Mouse (Mus musculus) Muller cell, postnatal 12 days (primary cell): ENCODE measurements around the gene Nr2c1.

Source experiments
- DNase-seq: peaks from one replicate; pipeline ENCODE4 v3.0.0-alpha.2; 2015; ENCODE audit errors: inconsistent ontology term

Nr2c1 gene

GRCm38 (mm10) chr10:94147756-94148531, at the start of gene Nr2c1:
Gene Nr2c1 (plus strand): TSS chr10:94148023.
- peak; percentile 92 for DNase-seq

- no peak for DNase-seq
These were observed 49.7 kb upstream of the Nr2c1 start for GRCm38 (mm10) chr10:94098100-94098499.

GRCm38 (mm10) chr10:94105498-94105897, 42.3 kb upstream of the Nr2c1 start:
- DNase-seq: no peak

GRCm38 (mm10) chr10:94107168-94107567, 40.7 kb upstream of the Nr2c1 start:
- DNase-seq: no peak

GRCm38 (mm10) chr10:94107607-94108006, 40.2 kb upstream of the Nr2c1 start:
- DNase-seq: no peak

GRCm38 (mm10) chr10:94108791-94109190, 39.0 kb upstream of the Nr2c1 start:
- no peak for DNase-seq

GRCm38 (mm10) chr10:94110834-94111754, 36.7 kb upstream of the Nr2c1 start:
- no peak for DNase-seq

GRCm38 (mm10) chr10:94112207-94112606, 35.6 kb upstream of the Nr2c1 start:
- no peak for DNase-seq

GRCm38 (mm10) chr10:94115893-94116599, 31.8 kb upstream of the Nr2c1 start:
- peak; percentile 68 for DNase-seq

GRCm38 (mm10) chr10:94116781-94117340, 31.0 kb upstream of the Nr2c1 start:
- peak; percentile 88 for DNase-seq

- DNase-seq: no peak
These were observed 29.9 kb upstream of the Nr2c1 start for GRCm38 (mm10) chr10:94117916-94118315.

GRCm38 (mm10) chr10:94118993-94119392, 28.8 kb upstream of the Nr2c1 start:
- DNase-seq: no peak

- no peak for DNase-seq
These were observed 27.1 kb upstream of the Nr2c1 start for GRCm38 (mm10) chr10:94120676-94121075.

- no peak for DNase-seq
These were observed 25.2 kb upstream of the Nr2c1 start for GRCm38 (mm10) chr10:94122595-94122994.

GRCm38 (mm10) chr10:94123581-94123980, 24.2 kb upstream of the Nr2c1 start:
- DNase-seq: peak; percentile 17

GRCm38 (mm10) chr10:94124376-94124775, 23.4 kb upstream of the Nr2c1 start:
- no peak for DNase-seq

- peak; percentile 95 for DNase-seq
These were observed 18.1 kb upstream of the Nr2c1 start for GRCm38 (mm10) chr10:94129680-94130119.

GRCm38 (mm10) chr10:94133081-94133480, 14.7 kb upstream of the Nr2c1 start:
- peak; percentile 85 for DNase-seq

- no peak for DNase-seq
These were observed 14.1 kb upstream of the Nr2c1 start for GRCm38 (mm10) chr10:94133674-94134073.

- DNase-seq: no peak
These were observed 13.1 kb upstream of the Nr2c1 start for GRCm38 (mm10) chr10:94134535-94135390.
